Mouse (Mus musculus) heart, postnatal 25 days (tissue): ENCODE measurements around the gene Gm17018. TPM values are rescaled to one million over a fixed set of nuclear protein-coding genes. Genes with fewer than 3 reads are reported as not detected.
"Not testable (repeated sequence)": the region's sequence is repeated elsewhere in the genome, so short reads cannot be mapped to it uniquely, and the experiment has no call there.

Experiments
- DNase-seq: peaks from one replicate; pipeline ENCODE4 v3.0.0; 2022; ENCODE audit warnings: low spot score
- intact Hi-C: fragments of 180-260 bp; cut with DNase I; formaldehyde crosslinking; loops from one replicate; pipeline ENCODE4 v1.15.1; 2025
- total RNA-seq, 2 experiments: library from RNA; stranded (reverse); gene quantifications; 2 replicates each; pipeline ENCODE4 v1.2.3; 2021

The Gm17018 gene
- total RNA-seq, 2 experiments from 2014 or later: 19.5 to 21.5 TPM

- peak; percentile 66 for DNase-seq
- intact Hi-C loops: loop anchor here (1.0 to 5.0 kb wide), 6 partner anchors 58 to 368 kb away; no protein-coding TSS in a partner anchor
These were observed 15.5 kb upstream of the Gm17018 start for GRCm38 (mm10) chr19:45544925-45545321.

GRCm38 (mm10) chr19:45548196-45548595 lies 12.2 kb upstream of the Gm17018 start:
- not testable (repeated sequence) for DNase-seq
- intact Hi-C loops: loop anchor here (5.0 kb wide), 2 partner anchors 266 to 371 kb away; no protein-coding TSS in a partner anchor

GRCm38 (mm10) chr19:45549128-45549915 lies 11.1 kb upstream of the Gm17018 start:
- intact Hi-C loops: loop anchor here (5.0 kb wide), 2 partner anchors 267 to 372 kb away; no protein-coding TSS in a partner anchor
- no peak for DNase-seq

- DNase-seq: no peak
- intact Hi-C loops: loop anchor here (5.0 kb wide), 2 partner anchors 268 to 373 kb away; no protein-coding TSS in a partner anchor
These were observed 10.5 kb upstream of the Gm17018 start for GRCm38 (mm10) chr19:45549948-45550347.

- intact Hi-C loops: no loop called here
- no peak for DNase-seq
These were observed 8.2 kb upstream of the Gm17018 start for GRCm38 (mm10) chr19:45552187-45552586.

DNA sequence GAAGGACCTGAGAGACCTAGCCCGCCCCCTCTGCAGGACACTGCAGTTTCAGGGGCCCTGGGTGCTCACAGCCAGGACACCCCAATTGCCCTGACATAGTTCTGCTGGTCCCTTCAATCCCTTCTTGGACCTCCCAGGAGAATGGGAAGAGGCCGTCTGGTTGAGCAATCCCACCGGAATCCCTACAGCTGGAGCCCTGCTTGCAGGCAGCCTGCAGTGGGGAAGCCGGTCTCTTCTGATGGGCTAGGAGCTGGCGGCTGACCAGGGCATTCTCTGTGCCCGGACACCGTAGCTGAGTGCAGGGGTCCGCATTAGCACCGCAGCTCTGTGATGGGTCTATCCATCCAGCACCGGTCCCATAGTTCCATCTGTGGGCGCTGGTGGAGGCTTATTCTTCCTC lies 6.3 kb upstream of the Gm17018 start:
- DNase-seq: no peak
- intact Hi-C loops: no loop called here

DNA sequence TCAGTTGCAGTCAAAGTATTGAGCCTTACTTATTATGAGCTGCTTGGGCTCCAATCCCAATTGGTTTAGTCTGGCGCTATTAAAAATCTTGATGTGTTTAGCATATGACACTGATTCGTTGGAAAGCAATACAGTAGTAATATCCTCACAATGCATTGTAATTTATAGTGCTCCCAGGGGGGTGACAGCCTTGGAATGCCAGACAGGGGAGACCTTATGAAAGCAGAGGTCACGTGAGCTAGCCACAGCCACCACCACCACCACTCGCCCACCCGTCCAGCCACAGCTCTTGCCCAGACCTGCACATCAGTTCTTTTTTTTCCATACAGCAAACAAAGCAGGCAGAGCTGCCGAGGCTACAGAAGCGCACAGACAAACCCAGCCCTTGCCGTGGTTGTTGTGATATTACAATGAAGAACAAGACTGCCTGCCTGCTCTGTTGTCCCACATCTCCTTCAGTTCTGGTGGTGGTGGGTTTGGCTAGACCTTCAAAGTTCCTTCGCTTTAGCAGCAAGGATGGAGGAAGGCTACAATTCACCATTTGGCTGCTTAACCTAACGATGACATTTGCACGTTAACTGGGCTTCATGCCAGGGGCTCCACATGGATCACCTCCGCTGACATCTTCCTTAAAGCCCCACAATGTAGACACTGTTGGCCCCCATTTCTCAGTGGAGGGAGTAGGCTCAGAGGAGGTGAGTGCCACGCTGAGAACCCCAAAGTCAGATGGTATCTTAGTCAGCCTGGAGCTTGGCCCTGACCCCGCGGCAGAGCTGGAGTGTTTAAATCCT lies 5.7 kb downstream of the Gm17018 start:
- no peak for DNase-seq
- intact Hi-C loops: no loop called here

DNA sequence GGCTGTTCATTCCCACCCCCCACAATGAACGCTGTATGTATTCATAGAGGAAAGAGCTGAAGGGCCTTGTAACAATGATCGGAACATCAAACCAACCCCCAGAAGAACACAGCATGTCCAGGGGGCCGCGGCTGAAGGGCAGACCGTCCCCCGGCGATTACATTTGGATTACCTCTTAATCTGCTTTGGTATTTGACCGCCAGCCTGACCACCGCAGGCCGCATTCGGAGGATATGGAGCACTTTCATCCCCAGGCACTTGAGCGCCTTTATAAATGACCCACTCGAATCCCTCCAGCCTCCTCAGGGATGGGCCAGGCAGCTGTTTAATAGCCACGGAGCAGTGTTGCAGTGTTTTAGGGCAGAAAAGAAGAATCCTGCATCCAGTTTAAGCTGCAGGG lies 7.0 kb downstream of the Gm17018 start:
- DNase-seq: no peak
- intact Hi-C loops: no loop called here

DNA sequence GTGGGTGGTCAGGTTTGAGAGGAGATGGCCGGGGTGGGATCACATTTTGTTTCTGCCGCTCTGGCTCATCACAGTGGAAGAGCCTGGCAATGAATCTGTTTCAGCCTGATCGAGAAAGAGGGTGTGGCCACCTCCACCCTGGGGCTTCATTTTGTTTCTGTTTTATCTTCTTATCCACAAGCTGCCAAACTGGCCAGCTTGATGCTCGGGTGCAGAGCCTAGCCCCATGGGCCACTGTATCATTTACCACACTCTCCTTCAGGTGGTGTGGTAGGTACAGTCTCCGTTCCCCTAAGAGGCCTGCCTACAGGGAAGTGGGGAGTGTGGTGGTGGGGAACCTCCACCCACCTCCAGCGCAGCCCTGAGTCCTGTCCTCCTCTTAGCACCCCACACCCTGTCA lies 12.6 kb downstream of the Gm17018 start:
- no peak for DNase-seq
- intact Hi-C loops: no loop called here

DNA sequence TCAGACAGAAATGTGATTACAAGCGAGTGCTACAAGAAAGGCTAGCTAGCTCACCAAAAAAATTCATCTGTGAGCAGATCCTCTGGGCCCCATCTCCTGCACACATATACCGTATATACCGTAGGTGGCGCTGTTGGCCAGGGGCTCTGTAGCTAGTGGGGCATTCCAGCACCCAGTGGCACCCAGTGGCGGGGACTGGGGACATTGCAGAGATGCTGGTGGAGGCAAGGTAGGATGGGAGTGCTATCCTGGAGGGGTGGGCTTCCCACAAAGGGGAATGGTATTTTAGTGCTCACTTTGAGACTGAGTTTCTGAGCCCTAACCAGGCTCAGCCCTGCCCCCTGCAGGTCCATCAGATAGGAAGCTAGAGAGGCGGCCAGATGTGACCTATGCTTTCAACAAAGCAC lies 13.4 kb downstream of the Gm17018 start:
- peak; percentile 56 for DNase-seq
- intact Hi-C loops: loop anchor here (2.0 kb wide), 1 partner anchor 173 kb away; no protein-coding TSS in a partner anchor

GRCm38 (mm10) chr19:45574339-45574898 lies 14.0 kb downstream of the Gm17018 start:
- no peak for DNase-seq
- intact Hi-C loops: loop anchor here (2.0 kb wide), 1 partner anchor 172 kb away; no protein-coding TSS in a partner anchor

DNA sequence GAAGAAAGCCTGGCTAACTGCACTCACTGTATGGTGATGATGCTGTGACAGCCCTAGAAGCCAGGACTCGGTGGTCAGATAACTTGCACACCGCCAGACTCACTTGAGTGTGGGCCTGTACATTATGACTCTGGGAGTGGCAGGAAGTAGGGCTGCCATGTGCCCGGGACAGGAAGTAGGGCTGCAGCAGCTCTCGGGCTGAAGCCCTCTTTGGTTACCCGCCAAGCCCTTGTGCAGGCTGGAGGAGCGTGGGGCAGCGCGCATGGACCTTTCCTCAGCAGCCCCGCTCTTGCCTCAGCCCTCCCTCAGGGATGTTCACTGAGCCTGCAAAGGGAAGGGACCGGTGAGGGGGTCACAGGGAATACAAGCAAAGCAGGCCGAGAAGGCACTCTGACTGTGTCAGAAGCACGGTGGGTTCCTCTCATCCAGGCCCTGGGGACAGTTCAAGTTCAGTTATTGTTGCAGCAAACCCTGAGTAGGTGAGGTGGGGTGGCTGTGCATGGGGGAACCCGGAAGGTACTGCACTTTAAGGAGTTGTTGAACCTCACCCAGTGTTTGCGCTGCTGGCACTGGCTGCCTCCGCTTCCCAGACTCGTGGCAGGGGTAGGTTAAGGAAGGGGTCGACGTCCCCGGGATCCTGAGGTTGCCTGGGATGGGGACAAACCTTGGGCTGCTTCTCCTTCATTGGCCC lies 14.7 kb downstream of the Gm17018 start:
- DNase-seq: no peak
- intact Hi-C loops: loop anchor here (2.0 to 5.0 kb wide), 3 partner anchors 52 to 172 kb away; no protein-coding TSS in a partner anchor

- intact Hi-C loops: loop anchor here (2.0 to 5.0 kb wide), 3 partner anchors 52 to 171 kb away; no protein-coding TSS in a partner anchor
- DNase-seq: no peak
These were observed 15.2 kb downstream of the Gm17018 start for GRCm38 (mm10) chr19:45575632-45576001.

- intact Hi-C loops: loop anchor here (5.0 kb wide), 2 partner anchors 50 to 100 kb away; no protein-coding TSS in a partner anchor
These were observed 16.8 kb downstream of the Gm17018 start for GRCm38 (mm10) chr19:45577141-45577750.

DNA sequence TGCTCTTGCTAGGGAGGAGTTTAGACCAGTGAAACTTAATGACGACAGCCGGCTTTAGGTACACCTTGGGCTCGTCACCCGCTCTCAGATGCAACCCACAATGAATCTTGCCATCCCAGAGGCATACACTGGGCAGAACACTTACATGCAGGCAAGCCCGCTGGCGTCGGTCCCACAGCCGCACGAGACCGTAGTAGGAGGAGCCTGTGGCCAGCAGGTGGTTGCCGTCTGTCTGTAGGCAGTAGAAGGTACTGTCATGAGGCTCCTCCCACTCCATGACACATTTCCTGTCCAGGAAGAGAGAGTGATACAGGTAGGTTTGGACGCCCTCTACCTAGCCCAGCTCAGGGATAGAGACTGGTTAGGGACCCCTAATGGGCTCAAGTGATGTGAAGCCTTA lies 18.6 kb downstream of the Gm17018 start:
- no peak for DNase-seq
- intact Hi-C loops: loop anchor here (5.0 kb wide), 2 partner anchors 48 to 98 kb away; no protein-coding TSS in a partner anchor

More at GRCm38 (mm10) chr19:45577141-45577750, 16.8 kb downstream of the Gm17018 start:
- DNase-seq: no peak

DNA sequence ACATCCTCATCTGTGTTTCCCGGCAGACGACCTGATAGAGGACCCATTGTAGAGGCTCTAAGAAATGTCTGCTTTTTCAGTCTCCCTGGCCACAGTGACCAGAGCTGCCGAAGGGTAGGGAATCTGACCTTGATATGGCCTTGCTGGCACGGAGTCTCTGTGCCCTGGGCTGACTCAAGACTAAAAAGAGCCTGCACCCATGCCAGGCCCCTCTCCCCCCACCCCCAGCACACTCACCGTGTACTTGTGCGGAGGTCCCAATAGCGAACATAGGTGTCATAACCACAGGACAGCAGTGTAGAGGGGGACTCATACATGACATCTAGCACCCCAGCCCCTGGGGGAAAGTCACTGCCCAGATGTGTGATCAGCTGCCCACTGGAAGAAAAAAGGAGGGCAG lies 19.0 kb downstream of the Gm17018 start:
- intact Hi-C loops: loop anchor here (5.0 kb wide), 2 partner anchors 48 to 98 kb away; no protein-coding TSS in a partner anchor
- no peak for DNase-seq

GRCm38 (mm10) chr19:45580235-45580634 lies 19.8 kb downstream of the Gm17018 start:
- no peak for DNase-seq
- intact Hi-C loops: no loop called here

DNA sequence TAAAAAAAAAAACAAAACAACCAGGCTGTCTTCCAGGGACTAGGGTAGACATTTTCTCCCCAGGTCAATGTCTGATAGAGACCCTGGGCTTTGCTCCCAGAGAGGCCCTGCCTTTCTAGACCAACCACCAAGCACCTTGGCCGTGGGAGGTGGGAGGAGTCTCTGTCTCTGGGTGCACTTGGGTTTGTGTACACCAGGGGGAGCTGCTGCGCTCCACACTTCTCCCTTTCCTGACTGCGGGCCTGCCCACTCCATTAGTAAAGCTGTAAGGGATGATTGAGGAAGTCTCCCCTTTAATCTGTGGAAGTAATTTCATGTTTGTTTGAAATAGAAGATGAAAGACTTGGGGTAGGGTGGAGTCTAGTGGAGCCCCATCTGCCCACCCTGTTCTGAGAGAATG lies 20.8 kb downstream of the Gm17018 start:
- intact Hi-C loops: no loop called here
- no peak for DNase-seq

- intact Hi-C loops: no loop called here
- no peak for DNase-seq
These were observed 21.7 kb downstream of the Gm17018 start for GRCm38 (mm10) chr19:45582161-45582560.
